Mouse (Mus musculus) limb, embryonic 10.5 days (tissue): ENCODE results near the gene Cdk13. TPM values are rescaled to one million over a fixed set of nuclear protein-coding genes. Genes with fewer than 3 reads are reported as not detected.

Source experiments
- DNase-seq: peaks from one replicate; pipeline ENCODE4 v3.0.0-alpha.2; 2017; ENCODE audit warnings: low spot score
- H3K27ac ChIP-seq: fragments of 300-500 bp; sonication (generic); 2 replicates; pipeline ENCODE4 v1.5.1; 2016; ENCODE audit warnings: mild to moderate bottlenecking
- H3K27me3 ChIP-seq: fragments of 300-500 bp; sonication (generic); 2 replicates; pipeline ENCODE4 v1.6.1; 2016; ENCODE audit warnings: low read depth, mild to moderate bottlenecking; ENCODE audit not compliant: poor library complexity, severe bottlenecking
- H3K36me3 ChIP-seq: fragments of 300-500 bp; sonication (generic); 2 replicates; pipeline ENCODE4 v1.6.1; 2016; ENCODE audit warnings: mild to moderate bottlenecking, moderate library complexity
- H3K4me1 ChIP-seq: fragments of 300-500 bp; sonication (generic); 2 replicates; pipeline ENCODE4 v1.6.1; 2016
- H3K4me3 ChIP-seq: fragments of 300-500 bp; sonication (generic); 2 replicates; pipeline ENCODE4 v1.5.1; 2016; ENCODE audit warnings: mild to moderate bottlenecking, moderate library complexity
- H3K9me3 ChIP-seq: fragments of 300-500 bp; sonication (generic); replicated peaks from 2 replicates; pipeline ENCODE4 v1.6.1; 2016; ENCODE audit warnings: mild to moderate bottlenecking
- WGBS: fragments of 180-500 bp; shearing (Covaris S2); methylation state at CpG from one replicate; pipeline ENCODE4 v1.1.7; 2016; 5-methylcytosine and 5-hydroxymethylcytosine counted together
- polyA plus RNA-seq: library from polyadenylated mRNA; unstranded; fragments of >200 nt; fragmentation: Nextera tagmentation; extraction: Ambion mirVana; gene quantifications from 2 replicates; pipeline ENCODE4 v1.2.1, GENCODE M21; 2016

Cdk13 gene
- polyA plus RNA-seq, 1 experiment from 2014 or later: 15.5 TPM

DNA sequence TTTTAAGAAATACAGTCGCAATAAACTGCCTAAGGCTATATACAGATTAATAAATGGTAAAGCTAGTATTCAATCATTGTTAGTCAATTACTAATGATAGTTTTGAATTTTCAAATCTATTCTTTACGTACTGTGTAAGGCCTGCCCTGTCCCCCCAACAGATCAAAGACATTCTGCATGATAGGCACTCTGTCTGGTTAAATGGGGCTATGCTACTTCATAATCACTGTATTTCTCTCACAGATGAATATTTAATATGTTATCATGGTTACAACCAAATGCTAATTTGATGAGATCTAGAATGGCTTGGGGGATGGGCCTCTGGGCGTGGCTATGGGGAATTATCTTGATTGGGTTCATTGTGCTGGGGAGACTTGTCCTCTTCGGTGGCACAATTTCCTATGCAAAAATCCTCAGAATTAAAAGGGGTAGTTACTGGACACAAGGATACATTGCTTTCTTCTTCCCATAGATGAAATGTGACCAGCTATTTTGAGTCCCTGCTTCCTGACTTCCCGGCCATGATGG lies 96.0 kb downstream of the Cdk13 start:
- no peak overlapping the region for H3K4me3 ChIP-seq
- H3K27ac ChIP-seq: no peak overlapping the region
- H3K9me3 ChIP-seq: no peaks in the 10 kb centered on the region
- H3K36me3 ChIP-seq: 0 out of 2 replicates have a peak, but pooled peaks cover 3% of the 10 kb centered on the region
- no peak for DNase-seq
- WGBS: 89% methylated on average over 5 of the region's 5 CpGs
- H3K27me3 ChIP-seq: no peaks in the 10 kb centered on the region
- no peaks in the 10 kb centered on the region for H3K4me1 ChIP-seq

DNA sequence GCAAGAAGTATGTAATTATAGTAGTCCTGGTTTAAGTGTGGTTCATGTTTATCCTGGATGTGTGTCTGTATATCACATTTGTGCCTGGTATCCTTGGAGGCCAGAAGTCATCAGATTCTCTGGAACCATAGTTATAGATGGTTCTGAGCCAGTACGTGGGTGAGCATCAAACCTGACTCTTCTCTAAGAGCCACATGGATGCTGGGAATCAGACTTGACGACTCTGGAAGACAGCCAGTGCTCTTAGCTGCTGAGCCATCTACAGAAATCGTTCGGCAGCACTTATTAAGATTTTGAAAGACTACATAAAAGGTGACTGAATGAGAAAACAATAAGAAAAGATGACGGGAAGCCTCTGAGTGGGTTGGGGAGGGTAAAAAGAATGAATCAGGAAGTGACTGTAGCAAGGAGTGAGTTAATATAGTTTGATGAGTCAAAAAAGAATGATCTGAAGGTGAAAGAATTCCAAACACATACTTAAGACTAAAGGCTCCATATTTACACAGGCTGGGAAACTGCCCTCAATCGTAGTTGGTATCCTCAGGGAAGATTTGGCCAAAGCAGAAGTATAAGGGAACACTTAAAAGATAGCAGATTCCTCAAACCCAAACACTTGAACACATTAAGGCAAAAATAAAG lies 99.6 kb downstream of the Cdk13 start:
- H3K4me1 ChIP-seq: no peaks in the 10 kb centered on the region
- H3K27me3 ChIP-seq: no peaks in the 10 kb centered on the region
- H3K27ac ChIP-seq: no peak overlapping the region
- WGBS: 94% methylated on average over 6 of the region's 6 CpGs
- no peak for DNase-seq
- no peak overlapping the region for H3K4me3 ChIP-seq
- no peaks in the 10 kb centered on the region for H3K9me3 ChIP-seq
- H3K36me3 ChIP-seq: peaks cover 12% of the 10 kb centered on the region

DNA sequence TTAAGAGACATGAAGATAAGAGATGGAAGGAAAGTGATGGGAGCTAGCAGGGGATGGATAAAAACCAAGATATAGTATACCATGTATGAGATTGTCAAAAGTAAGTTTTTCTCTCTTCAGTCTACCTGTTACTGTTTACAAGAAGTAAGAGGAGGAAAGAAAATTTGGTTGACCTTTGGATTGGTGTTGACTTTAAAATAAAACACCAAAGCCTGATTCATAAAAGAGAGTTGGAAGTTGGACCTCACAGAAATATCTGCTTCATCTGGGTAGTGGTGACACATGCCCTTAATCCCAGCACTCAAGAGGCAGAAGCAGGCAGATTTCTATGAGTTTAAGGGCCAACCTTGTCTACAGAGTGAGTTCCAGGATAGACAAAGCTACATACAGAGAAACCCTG lies 102.6 kb downstream of the Cdk13 start:
- H3K36me3 ChIP-seq: peaks cover 18% of the 10 kb centered on the region
- no peaks in the 10 kb centered on the region for H3K27me3 ChIP-seq
- H3K9me3 ChIP-seq: no peaks in the 10 kb centered on the region
- H3K27ac ChIP-seq: no peak overlapping the region
- no peaks in the 10 kb centered on the region for H3K4me1 ChIP-seq
- H3K4me3 ChIP-seq: no peak overlapping the region
- no peak for DNase-seq

DNA sequence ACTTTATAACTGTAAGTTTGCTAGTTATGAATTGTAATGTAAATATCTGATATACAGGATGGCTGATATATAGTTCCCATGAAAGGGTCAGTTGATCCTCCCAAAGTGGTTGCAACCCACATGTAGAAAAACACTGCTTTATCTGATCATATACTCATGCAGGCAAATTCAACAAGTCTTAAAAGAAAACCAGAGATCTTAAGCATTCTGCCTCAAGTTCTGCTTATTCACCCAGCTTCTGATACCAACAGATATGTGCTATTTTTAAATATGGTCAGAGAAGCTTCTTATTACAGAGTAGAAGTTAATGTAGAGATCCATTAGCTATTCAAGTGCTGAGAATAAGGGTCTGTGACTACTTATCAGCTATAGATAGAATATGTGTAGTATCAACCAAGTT lies 103.6 kb downstream of the Cdk13 start:
- Histone ChIP-seq H3K4me1 (0 out of 2 replicates have a peak, but pooled peaks cover 1% of the 10 kb centered on the region), H3K27ac (no peak overlapping the region), H3K36me3 (peaks cover 19% of the 10 kb centered on the region), H3K4me3 (no peak overlapping the region), H3K9me3 (no peaks in the 10 kb centered on the region), H3K27me3 (no peaks in the 10 kb centered on the region)
- no peak for DNase-seq

DNA sequence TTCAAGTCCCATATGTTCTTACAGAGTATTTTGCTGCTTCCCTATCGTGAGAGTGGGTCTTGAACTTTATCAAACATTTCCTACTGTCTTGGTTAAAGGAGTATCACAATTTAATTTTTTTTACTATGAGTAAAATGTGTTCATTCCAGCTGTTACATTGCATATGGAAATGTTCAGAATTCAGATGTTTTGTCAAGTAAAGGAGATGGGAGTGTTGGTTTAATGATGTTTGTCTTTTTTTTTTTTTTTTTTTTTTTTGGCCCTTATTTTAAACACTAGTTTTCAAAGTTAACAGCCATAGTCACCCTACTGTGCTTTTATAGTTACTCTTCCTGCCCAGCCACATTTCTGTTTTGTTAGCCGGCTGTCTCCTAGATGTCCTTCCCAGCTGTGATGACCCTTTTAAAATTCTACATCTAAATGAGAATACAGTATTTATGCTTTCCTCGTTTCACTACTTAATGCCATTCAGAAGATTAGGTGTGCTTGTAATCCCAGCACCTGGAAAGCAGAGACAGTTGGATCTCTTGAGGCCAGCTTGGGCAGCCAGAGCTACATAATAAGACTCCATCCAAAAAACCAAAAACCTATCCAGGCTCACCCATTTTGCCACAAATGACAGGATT lies 104.7 kb downstream of the Cdk13 start:
- Histone ChIP-seq H3K27ac (no peak overlapping the region), H3K36me3 (peaks cover 19% of the 10 kb centered on the region), H3K4me3 (no peak overlapping the region), H3K27me3 (no peaks in the 10 kb centered on the region), H3K9me3 (no peaks in the 10 kb centered on the region), H3K4me1 (0 out of 2 replicates have a peak, but pooled peaks cover 5% of the 10 kb centered on the region)
- no peak for DNase-seq
- WGBS: 93% methylated on average over 3 of the region's 3 CpGs

DNA sequence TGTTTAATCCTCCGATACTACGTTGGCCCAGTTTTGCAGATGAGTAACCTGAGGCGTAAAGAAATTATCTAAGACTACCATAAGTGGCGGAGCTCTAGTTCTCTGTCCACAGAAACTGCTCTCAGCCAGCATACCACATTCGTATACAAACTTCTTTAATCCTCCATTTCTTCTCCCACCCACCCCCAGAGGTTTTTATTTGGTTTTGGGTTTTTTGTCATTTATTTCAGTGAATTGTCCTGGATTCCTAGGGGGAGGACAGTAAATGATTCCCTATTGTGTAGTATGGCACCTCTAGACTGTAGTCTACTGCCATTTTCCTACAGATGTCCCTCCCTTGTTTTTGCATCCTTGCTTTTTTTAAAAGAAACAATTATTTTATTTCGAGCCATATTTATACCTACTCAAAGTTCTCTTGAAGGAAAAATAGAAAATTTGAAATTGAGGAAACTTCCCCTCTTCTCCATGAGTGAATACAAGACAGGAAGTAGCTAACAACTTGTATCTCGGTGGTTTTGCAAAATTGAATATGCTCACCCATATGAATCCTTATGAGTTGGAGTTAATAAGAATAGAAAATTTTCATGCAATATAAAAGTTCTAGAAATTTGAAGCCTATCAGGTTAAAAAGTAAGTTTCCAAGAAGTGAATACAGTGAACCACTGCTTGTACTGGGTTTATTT lies 108.9 kb downstream of the Cdk13 start:
- H3K9me3 ChIP-seq: no peaks in the 10 kb centered on the region
- H3K36me3 ChIP-seq: peaks cover 10% of the 10 kb centered on the region
- peak overlapping the region; percentile 80 for H3K4me3 ChIP-seq
- peak overlapping the region; percentile 92 for H3K27ac ChIP-seq
- 19% methylated on average over 7 of the region's 7 CpGs for WGBS
- DNase-seq: no peak
- 0 out of 2 replicates have a peak, but pooled peaks cover 5% of the 10 kb centered on the region for H3K4me1 ChIP-seq
- no peaks in the 10 kb centered on the region for H3K27me3 ChIP-seq

DNA sequence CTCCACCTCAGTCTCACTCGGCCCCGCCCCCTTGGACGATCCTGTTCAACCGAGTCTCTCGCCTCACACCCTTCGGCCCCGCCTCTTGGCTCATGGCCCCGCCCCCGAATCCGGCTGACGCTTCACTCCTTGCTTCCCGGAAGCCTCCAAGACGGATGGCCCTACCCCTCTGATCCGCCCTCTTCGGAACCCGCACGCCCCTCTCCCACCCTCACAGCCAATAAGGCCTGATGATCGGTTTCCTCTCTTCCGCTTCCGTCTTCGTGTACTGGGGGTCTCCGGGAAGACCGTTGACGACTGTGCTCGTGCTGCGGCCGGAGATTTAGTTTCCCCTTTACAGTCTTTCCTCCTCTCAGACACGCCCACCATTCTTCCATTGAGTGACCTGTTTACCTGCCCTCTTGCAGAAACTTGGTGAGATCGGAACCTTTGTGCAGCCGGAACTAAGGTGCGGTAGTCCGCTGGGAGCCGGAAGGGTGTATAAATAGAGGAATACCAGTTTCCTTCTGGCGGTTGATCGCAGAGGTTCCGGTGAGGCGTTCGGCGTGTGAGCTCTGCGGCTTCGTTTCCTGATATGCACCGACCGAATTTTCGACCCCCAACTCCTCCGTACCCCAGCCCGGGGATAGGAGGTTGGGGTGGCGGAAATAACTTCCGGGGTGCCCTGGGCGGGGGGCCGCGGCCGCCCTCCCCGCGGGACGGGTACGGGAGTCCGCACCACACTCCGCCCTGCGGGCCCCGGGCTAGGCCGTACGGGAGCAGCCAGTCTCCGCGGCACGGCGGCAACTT lies 109.8 kb downstream of the Cdk13 start, which contains the start of the genes Mplkip and Sugct:
Gene Mplkip, plus strand, starts transcription at position 282 of the 789 bp plus-strand sequence.
Gene Sugct, minus strand, starts transcription at position 643 of the 789 bp plus-strand sequence.
- 0 out of 2 replicates have a peak, but pooled peaks cover 5% of the 10 kb centered on the region for H3K4me1 ChIP-seq
- under 1% methylated on average over 66 of the region's 66 CpGs for WGBS

DNA sequence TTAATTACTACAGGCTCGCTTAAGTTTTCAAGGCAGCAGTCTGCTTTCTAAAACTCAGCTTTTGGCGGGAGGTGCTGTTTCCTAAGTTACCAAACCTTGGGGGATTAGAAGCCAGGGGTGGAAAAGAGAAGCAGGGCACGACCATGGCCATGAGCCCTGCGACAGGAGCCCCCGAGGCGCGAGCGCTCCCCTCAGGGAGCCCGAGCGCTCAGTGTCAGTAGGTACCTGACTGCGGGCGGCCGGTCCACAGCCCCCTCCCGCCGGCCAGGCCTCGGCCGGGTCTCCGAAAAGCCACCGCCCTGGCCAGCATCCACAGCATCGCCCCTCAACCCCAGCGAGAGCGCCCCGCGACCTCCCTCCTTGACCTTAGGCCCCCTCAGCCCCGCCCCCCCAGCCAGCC lies 110.5 kb downstream of the Cdk13 start:
- 0 out of 2 replicates have a peak, but pooled peaks cover 5% of the 10 kb centered on the region for H3K4me1 ChIP-seq
- peak overlapping the region; percentile 92 for H3K27ac ChIP-seq
- no peak for DNase-seq
- H3K4me3 ChIP-seq: peak overlapping the region; percentile 80
- H3K9me3 ChIP-seq: no peaks in the 10 kb centered on the region
- H3K36me3 ChIP-seq: peaks cover 6% of the 10 kb centered on the region
- no peaks in the 10 kb centered on the region for H3K27me3 ChIP-seq
- 1% methylated on average over 23 of the region's 25 CpGs for WGBS

More for the DNA sequence above, 109.8 kb downstream of the Cdk13 start, which contains the start of the genes Mplkip and Sugct:
- Histone ChIP-seq H3K4me3 (peak within 1 kb of the TSS; percentile 80), H3K9me3 (no peaks in the 10 kb centered on the region), H3K27ac (peak within 1 kb of the TSS; percentile 92), H3K27me3 (no peaks in the 10 kb centered on the region), H3K36me3 (peaks cover 6% of the 10 kb centered on the region)
- DNase-seq: peak; percentile 100

DNA sequence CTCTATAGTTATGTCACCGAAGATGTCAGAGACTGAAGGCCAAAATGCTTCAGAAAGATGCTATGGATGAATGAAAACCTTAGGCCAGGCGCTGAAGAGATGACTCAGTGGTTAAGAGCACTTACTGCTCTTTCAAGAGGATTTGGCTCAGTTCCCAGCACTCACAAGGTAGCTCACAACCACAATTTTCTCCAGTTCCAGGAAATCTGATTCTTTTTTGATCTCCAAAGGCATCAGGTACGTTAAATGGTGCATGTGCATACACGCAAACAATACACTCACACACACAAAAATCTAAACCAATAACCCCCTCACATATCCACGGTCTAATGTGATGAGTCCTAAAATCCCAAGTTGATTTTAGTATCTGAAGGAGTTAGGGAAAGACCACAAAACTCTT lies 111.1 kb downstream of the Cdk13 start:
- 0 out of 2 replicates have a peak, but pooled peaks cover 5% of the 10 kb centered on the region for H3K4me1 ChIP-seq
- H3K36me3 ChIP-seq: peaks cover 6% of the 10 kb centered on the region
- DNase-seq: no peak
- no peaks in the 10 kb centered on the region for H3K27me3 ChIP-seq
- H3K4me3 ChIP-seq: peak overlapping the region; percentile 80
- H3K9me3 ChIP-seq: no peaks in the 10 kb centered on the region
- H3K27ac ChIP-seq: no peak overlapping the region
- WGBS: 79% methylated on average over 5 of the region's 5 CpGs

DNA sequence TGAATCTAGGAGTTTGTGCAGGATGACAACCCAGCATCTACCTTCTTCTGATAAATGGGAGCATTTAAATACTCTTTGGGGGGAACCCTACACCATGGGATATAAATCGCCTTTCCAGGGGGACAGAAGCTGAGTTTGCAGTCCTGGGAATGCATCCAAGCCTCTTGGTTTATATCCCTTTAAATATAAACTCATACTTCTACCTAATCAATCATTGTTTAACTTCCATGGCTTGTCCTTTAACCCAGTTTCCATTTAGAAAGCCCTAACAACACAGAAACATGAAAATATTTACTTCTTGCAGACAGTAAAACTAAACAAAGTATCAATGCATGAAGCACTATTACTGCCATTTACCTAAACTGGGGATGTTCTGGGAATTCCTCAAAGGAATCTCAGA lies 113.5 kb downstream of the Cdk13 start:
- H3K27ac ChIP-seq: no peak overlapping the region
- H3K36me3 ChIP-seq: no peaks in the 10 kb centered on the region
- no peaks in the 10 kb centered on the region for H3K9me3 ChIP-seq
- H3K27me3 ChIP-seq: no peaks in the 10 kb centered on the region
- H3K4me3 ChIP-seq: no peak overlapping the region
- 0 out of 2 replicates have a peak, but pooled peaks cover 5% of the 10 kb centered on the region for H3K4me1 ChIP-seq
- no peak for DNase-seq
- WGBS: 81% methylated on average over 1 of the region's 1 CpGs

DNA sequence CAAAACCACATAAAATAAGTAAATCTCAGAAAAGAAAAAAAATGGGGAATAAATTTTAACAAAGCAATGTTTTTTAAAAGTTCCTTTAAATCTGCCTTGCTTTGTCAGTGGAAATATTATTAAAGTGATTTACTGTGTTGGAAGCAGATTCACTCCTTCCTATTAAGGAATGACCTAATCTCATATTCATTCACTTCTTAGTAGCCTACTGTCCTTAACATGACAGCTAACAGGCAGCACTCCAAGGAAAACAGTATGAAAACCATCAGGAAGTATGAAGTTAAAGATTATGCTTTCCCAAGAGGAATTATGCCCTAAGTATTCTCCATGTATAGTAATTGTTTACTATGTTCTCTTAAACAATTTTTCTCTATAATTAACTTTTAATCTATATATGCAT lies 114.2 kb downstream of the Cdk13 start:
- Histone ChIP-seq H3K4me3 (no peak overlapping the region), H3K27me3 (no peaks in the 10 kb centered on the region), H3K27ac (no peak overlapping the region), H3K9me3 (no peaks in the 10 kb centered on the region), H3K36me3 (no peaks in the 10 kb centered on the region), H3K4me1 (no peaks in the 10 kb centered on the region)
- no peak for DNase-seq

DNA sequence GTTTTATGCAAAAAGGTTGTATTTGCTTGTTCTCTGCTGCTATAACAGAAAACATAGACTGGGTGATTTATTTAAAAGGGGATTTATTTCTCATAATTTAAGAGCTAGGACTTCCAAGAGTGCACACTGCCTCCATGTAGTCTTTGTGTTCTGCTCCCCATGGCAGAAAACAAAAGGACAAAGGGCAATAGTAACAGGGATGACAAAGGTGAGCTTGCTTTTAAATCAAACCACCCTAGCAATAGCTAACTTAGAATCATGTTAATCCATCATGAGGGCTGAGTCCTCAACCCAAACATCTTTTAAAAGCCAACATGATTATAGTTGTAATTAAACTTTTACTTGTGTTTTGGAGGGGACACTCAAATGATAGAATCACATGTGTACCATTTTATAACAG lies 115.4 kb downstream of the Cdk13 start:
- H3K27me3 ChIP-seq: no peaks in the 10 kb centered on the region
- no peak overlapping the region for H3K4me3 ChIP-seq
- no peaks in the 10 kb centered on the region for H3K9me3 ChIP-seq
- no peaks in the 10 kb centered on the region for H3K36me3 ChIP-seq
- DNase-seq: no peak
- no peaks in the 10 kb centered on the region for H3K4me1 ChIP-seq
- H3K27ac ChIP-seq: no peak overlapping the region
